Mouse (Mus musculus) bone marrow macrophage, adult 2 months (primary cell): Measurements from ENCODE around the gene Ddt.

Experiments
- CTCF ChIP-seq: IDR thresholded peaks from 2 replicates; pipeline ENCODE4 v1.5.1; 2012; ENCODE audit warnings: low read depth, mild to moderate bottlenecking, low read length, moderate library complexity
- POLR2A ChIP-seq: IDR thresholded peaks from 2 replicates; pipeline ENCODE4 v1.6.1; 2012; ENCODE audit warnings: mild to moderate bottlenecking, low read depth, low read length, borderline replicate concordance

DNA sequence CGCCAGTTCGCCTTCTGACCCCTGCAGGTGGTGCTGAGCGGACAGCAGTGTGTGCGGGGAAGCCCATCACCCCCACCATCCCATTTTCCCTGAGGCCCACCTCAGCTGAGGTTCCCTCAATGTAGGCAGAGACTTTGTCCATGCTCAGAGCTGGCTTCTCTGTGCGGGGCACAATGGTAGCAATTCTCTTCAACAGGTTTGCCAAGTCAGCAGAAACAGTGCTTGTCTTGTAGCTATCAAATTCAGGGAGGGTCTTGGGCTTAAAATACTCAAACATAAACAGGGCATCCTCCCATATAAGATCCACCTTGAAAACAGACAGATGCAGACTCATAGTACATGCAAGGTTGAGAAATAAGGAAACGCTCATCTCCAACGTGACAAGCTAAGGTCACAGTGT, 47.8 kb downstream of the Ddt start:
- TF ChIP-seq CTCF (no peak), POLR2A (no peak)
